Mouse (Mus musculus): ENCODE measurements at regions not wholly inside any gene's neighbourhood (a gene's known extent, or its start where the extent isn't known, plus 50 kb on each side); places are given as distances from the start of the nearest gene placed in this dataset.

- Histone ChIP-seq H3K27me3 (ENCODE audit: control insufficient read depth, insufficient read depth, low read length) (no peaks in the 10 kb centered on the region), H3K27ac (replicated peaks; ENCODE audit: low read depth, low read length) (0 out of 2 replicates have a peak overlapping the region, but pooled peaks have one; percentile 51), H3K9me3 (ENCODE audit: control insufficient read depth, low read length) (no peaks in the 10 kb centered on the region), H3K4me1 (ENCODE audit: control insufficient read depth, insufficient read depth, low read length) (peaks cover 8% of the 10 kb centered on the region), H3K4me3 (ENCODE audit: low read depth, low read length) (no peak overlapping the region), H3K36me3 (ENCODE audit: control insufficient read depth, insufficient read depth, low read length) (no peaks in the 10 kb centered on the region), H3K4me2 (ENCODE audit: low read depth, severe bottlenecking) (no peak overlapping the region), H3K9ac (ENCODE audit: low read length) (no peak overlapping the region)
- no peak for DNase-seq (ENCODE audit: low spot score)
- WGBS, result 47% methylated on average over 1 of the region's 1 CpGs
- ATAC-seq (ENCODE audit: insufficient number of reproducible peaks, low FRiP score, low TSS enrichment, low read depth), result no peak; the same call in 1 of the 2 replicates
Measured at GRCm38 (mm10) chr4:127429748-127430147, 71.8 kb upstream of the Gjb5 start.

DNA sequence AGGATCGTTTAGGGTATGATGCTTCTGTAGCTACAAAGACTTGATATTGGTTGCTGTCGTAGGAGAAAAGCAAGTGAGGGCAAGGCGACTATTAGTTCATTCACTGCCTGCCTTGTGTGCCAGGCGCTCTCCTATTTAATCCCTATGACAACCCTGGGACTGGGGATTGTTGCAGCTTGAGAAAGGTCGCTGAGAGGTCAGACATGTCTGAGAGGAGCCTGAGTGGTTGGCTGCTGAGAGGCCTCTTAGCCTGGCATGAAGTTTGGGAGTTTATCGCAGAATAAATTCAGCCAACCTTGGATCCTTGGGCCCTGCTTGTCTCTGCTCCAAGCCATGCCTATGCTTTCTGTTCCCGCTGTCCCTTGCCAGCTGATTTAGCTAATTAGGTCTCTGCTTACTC, 65.9 kb upstream of the Gjb5 start:
- Histone ChIP-seq H3K4me3 (ENCODE audit: low read depth, low read length) (no peak overlapping the region), H3K9me3 (ENCODE audit: control insufficient read depth, low read length) (no peaks in the 10 kb centered on the region), H3K27ac (replicated peaks; ENCODE audit: low read depth, low read length) (no peak overlapping the region), H3K27me3 (ENCODE audit: control insufficient read depth, insufficient read depth, low read length) (0 out of 2 replicates have a peak, but pooled peaks cover 2% of the 10 kb centered on the region), H3K4me2 (ENCODE audit: low read depth, severe bottlenecking) (no peak overlapping the region), H3K4me1 (ENCODE audit: control insufficient read depth, insufficient read depth, low read length) (no peaks in the 10 kb centered on the region), H3K36me3 (ENCODE audit: control insufficient read depth, insufficient read depth, low read length) (no peaks in the 10 kb centered on the region), H3K9ac (ENCODE audit: low read length) (no peak overlapping the region)
- 72% methylated on average over 7 of the region's 7 CpGs for WGBS
- DNase-seq (ENCODE audit: low spot score) (no peak), ATAC-seq (ENCODE audit: insufficient number of reproducible peaks, low FRiP score, low TSS enrichment, low read depth) (no peak)

DNA sequence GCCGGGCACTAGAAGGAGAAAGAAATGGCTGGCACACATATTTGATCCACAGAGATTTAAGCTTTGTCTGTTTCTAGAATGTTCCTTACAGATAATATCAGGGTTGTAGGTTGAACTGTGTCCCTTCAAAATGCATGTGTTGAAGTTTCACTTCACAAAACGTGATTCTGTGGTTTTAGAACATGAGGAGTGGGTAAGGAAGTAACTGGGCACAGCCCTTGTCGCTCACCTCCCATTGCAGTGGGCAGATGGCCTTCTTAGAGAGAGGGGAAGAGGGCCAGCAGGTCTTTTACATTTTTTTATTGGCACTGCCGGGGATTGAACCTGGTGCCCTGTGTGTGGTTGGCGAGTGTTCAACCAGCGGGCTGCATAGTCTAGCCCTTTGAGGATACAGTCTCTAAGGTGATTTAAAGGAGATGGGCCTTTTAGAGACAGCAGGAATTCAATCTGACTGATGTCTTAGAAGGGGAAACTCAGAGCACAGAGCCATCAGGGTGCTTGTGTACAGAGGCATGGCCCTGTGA, 64.0 kb upstream of the Gjb5 start:
- no peak overlapping the region for H3K27ac ChIP-seq (replicated peaks; ENCODE audit: low read depth, low read length)
- WGBS, result 85% methylated on average over 6 of the region's 6 CpGs
- H3K4me1 ChIP-seq (ENCODE audit: control insufficient read depth, insufficient read depth, low read length), result no peaks in the 10 kb centered on the region
- 0 out of 2 replicates have a peak, but pooled peaks cover 2% of the 10 kb centered on the region for H3K27me3 ChIP-seq (ENCODE audit: control insufficient read depth, insufficient read depth, low read length)
- DNase-seq (ENCODE audit: low spot score), result no peak
- no peaks in the 10 kb centered on the region for H3K36me3 ChIP-seq (ENCODE audit: control insufficient read depth, insufficient read depth, low read length)
- H3K4me2 ChIP-seq (ENCODE audit: low read depth, severe bottlenecking), result no peak overlapping the region
- ATAC-seq (ENCODE audit: insufficient number of reproducible peaks, low FRiP score, low TSS enrichment, low read depth), result no peak
- H3K4me3 ChIP-seq (ENCODE audit: low read depth, low read length), result no peak overlapping the region
- H3K9ac ChIP-seq (ENCODE audit: low read length), result no peak overlapping the region
- no peaks in the 10 kb centered on the region for H3K9me3 ChIP-seq (ENCODE audit: control insufficient read depth, low read length)

DNA sequence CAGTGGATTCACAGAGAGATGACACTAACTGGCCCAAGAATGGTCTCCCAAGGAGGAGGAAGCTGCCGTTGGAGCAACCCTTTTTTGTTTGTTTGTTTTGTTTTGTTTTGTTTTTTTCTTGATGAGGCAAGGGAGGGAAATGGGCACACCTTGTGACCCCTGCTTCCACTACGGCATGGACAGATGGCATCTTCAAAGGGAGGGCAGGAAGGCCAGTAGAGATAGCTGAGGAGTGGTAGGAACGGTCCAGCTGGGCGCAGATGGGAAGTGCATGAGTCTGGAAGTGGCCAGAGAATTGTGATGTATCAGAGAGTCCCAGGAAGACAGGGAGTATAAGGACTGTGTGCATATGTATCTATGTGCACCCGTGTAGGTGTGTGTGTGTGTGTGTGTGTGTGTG, 63.1 kb upstream of the Gjb5 start:
- ATAC-seq (ENCODE audit: insufficient number of reproducible peaks, low FRiP score, low TSS enrichment, low read depth) (no peak), DNase-seq (ENCODE audit: low spot score) (no peak)
- H3K4me1 ChIP-seq (ENCODE audit: control insufficient read depth, insufficient read depth, low read length), result no peaks in the 10 kb centered on the region
- H3K4me3 ChIP-seq (ENCODE audit: low read depth, low read length), result no peak overlapping the region
- H3K9ac ChIP-seq (ENCODE audit: low read length), result no peak overlapping the region
- no peaks in the 10 kb centered on the region for H3K36me3 ChIP-seq (ENCODE audit: control insufficient read depth, insufficient read depth, low read length)
- no peaks in the 10 kb centered on the region for H3K9me3 ChIP-seq (ENCODE audit: control insufficient read depth, low read length)
- H3K27me3 ChIP-seq (ENCODE audit: control insufficient read depth, insufficient read depth, low read length), result 0 out of 2 replicates have a peak, but pooled peaks cover 2% of the 10 kb centered on the region
- H3K27ac ChIP-seq (replicated peaks; ENCODE audit: low read depth, low read length), result no peak overlapping the region
- 77% methylated on average over 5 of the region's 5 CpGs for WGBS
- H3K4me2 ChIP-seq (ENCODE audit: low read depth, severe bottlenecking), result no peak overlapping the region

- no peak for DNase-seq (ENCODE audit: low spot score)
- WGBS, result 53% methylated on average over 8 of the region's 8 CpGs
- no peak overlapping the region for H3K4me2 ChIP-seq (ENCODE audit: low read depth, severe bottlenecking)
- no peak overlapping the region for H3K27ac ChIP-seq (replicated peaks; ENCODE audit: low read depth, low read length)
- H3K4me1 ChIP-seq (ENCODE audit: control insufficient read depth, insufficient read depth, low read length), result no peaks in the 10 kb centered on the region
- H3K27me3 ChIP-seq (ENCODE audit: control insufficient read depth, insufficient read depth, low read length), result 0 out of 2 replicates have a peak, but pooled peaks cover 2% of the 10 kb centered on the region
- H3K4me3 ChIP-seq (ENCODE audit: low read depth, low read length), result no peak overlapping the region
- H3K9ac ChIP-seq (ENCODE audit: low read length), result no peak overlapping the region
- no peaks in the 10 kb centered on the region for H3K36me3 ChIP-seq (ENCODE audit: control insufficient read depth, insufficient read depth, low read length)
- no peak for ATAC-seq (ENCODE audit: insufficient number of reproducible peaks, low FRiP score, low TSS enrichment, low read depth)
- H3K9me3 ChIP-seq (ENCODE audit: control insufficient read depth, low read length), result no peaks in the 10 kb centered on the region
Measured at GRCm38 (mm10) chr4:127419786-127420120, 61.8 kb upstream of the Gjb5 start.

DNA sequence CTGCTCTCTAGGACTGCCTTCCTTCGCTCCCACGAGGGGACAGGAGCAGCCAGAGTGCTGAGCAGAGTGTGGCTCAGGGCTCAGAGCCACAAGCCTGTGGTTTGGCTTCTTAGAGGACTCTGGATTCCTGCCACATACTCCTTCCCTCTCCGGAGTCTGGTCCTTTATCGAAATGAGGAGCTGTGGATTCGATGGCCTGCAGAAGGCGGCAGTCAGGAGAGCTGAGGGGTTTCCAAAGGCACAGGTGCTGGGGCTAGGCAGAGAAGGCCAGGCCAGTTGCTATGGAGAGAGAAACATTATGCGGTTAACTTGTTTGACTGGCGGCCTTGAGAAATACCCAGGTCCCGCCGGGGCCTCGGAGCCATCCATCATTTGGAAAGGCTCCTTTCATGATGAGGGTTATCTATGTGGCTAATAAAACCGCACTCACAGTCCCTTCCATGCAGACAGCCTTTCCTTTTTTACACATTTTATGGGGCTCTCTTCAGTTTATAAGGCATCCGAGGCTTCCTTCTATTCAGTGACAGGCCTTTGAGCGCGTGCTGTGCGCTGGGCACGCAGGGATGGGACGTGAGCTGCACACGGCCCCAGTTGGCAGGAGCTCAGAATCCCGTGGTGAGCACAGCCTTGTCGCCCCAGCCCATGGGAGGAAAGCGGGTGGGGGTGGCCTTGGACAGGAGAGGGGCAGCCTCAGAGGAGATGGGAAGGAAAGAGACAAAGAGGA, 61.2 kb upstream of the Gjb5 start:
- Histone ChIP-seq H3K27me3 (ENCODE audit: control insufficient read depth, insufficient read depth, low read length) (0 out of 2 replicates have a peak, but pooled peaks cover 2% of the 10 kb centered on the region), H3K4me2 (ENCODE audit: low read depth, severe bottlenecking) (no peak overlapping the region), H3K4me1 (ENCODE audit: control insufficient read depth, insufficient read depth, low read length) (peaks cover 3% of the 10 kb centered on the region; the same call in 1 of the 2 replicates), H3K36me3 (ENCODE audit: control insufficient read depth, insufficient read depth, low read length) (no peaks in the 10 kb centered on the region), H3K4me3 (ENCODE audit: low read depth, low read length) (no peak overlapping the region), H3K9me3 (ENCODE audit: control insufficient read depth, low read length) (no peaks in the 10 kb centered on the region), H3K9ac (ENCODE audit: low read length) (no peak overlapping the region), H3K27ac (replicated peaks; ENCODE audit: low read depth, low read length) (no peak overlapping the region)
- WGBS, result 22% methylated on average over 22 of the region's 22 CpGs
- ATAC-seq (ENCODE audit: insufficient number of reproducible peaks, low FRiP score, low TSS enrichment, low read depth), result no peak
- DNase-seq (ENCODE audit: low spot score), result peak; percentile 40

- DNase-seq (ENCODE audit: low spot score) (no peak), ATAC-seq (ENCODE audit: insufficient number of reproducible peaks, low FRiP score, low TSS enrichment, low read depth) (no peak)
- H3K9me3 ChIP-seq (ENCODE audit: control insufficient read depth, low read length), result no peaks in the 10 kb centered on the region
- no peak overlapping the region for H3K9ac ChIP-seq (ENCODE audit: low read length)
- H3K4me2 ChIP-seq (ENCODE audit: low read depth, severe bottlenecking), result no peak overlapping the region
- 0 out of 2 replicates have a peak, but pooled peaks cover 2% of the 10 kb centered on the region for H3K27me3 ChIP-seq (ENCODE audit: control insufficient read depth, insufficient read depth, low read length)
- peaks cover 3% of the 10 kb centered on the region; the same call in 1 of the 2 replicates for H3K4me1 ChIP-seq (ENCODE audit: control insufficient read depth, insufficient read depth, low read length)
- no peak overlapping the region for H3K27ac ChIP-seq (replicated peaks; ENCODE audit: low read depth, low read length)
- no peaks in the 10 kb centered on the region for H3K36me3 ChIP-seq (ENCODE audit: control insufficient read depth, insufficient read depth, low read length)
- H3K4me3 ChIP-seq (ENCODE audit: low read depth, low read length), result no peak overlapping the region
- WGBS, result 35% methylated on average over 7 of the region's 7 CpGs
Measured at GRCm38 (mm10) chr4:127416906-127417305, 58.9 kb upstream of the Gjb5 start.

DNA sequence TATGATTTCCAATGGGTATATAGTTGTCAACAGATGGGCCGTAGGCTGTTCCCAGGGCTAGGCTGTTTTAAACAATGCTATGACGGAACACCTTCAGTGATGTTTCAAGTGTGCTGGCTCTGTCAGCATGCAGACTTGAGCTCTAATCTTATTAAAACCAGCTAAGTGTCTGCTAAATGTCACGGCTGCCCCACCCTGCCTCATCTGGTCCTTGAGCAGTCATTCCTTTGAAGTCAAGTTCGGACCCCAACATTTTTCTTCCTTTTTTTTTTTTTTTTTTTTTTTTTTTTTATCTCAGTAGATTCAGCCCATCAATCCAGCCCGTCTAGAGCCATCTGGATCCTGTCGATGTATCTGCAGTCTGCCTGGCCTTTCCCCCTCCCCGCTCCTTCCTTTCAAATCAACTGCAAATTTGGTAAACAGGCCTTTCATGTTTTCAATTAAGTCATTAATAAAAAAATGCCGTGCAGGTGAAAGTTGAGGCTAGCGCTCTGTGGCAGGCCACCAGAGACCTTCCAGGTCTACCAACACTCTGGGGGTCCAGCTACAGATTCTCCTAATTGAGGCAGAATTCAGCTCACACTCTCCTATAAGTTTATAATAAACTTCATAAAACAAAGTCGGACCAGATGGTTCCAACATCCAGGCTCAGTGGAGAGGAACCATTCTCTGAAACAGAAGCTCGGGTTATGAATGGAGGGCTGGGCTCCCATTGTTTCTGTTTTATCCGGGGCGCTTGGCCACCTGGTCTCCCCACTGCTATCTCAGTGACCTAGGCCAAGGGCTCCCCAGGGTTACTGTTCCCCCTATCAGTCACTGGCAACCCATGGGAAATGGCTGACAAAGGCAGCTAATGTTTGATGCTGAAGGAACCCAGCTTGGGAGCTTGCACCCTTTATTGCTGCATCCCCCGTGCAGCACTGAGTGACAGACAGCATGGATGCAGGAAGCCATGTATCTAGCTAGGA, 56.3 kb upstream of the Gjb5 start:
- Histone ChIP-seq H3K27me3 (ENCODE audit: control insufficient read depth, insufficient read depth, low read length) (no peaks in the 10 kb centered on the region), H3K4me3 (ENCODE audit: low read depth, low read length) (no peak overlapping the region), H3K9ac (ENCODE audit: low read length) (no peak overlapping the region), H3K36me3 (ENCODE audit: control insufficient read depth, insufficient read depth, low read length) (no peaks in the 10 kb centered on the region), H3K4me2 (ENCODE audit: low read depth, severe bottlenecking) (no peak overlapping the region), H3K27ac (replicated peaks; ENCODE audit: low read depth, low read length) (no peak overlapping the region), H3K4me1 (ENCODE audit: control insufficient read depth, insufficient read depth, low read length) (peaks cover 3% of the 10 kb centered on the region; the same call in 1 of the 2 replicates), H3K9me3 (ENCODE audit: control insufficient read depth, low read length) (no peaks in the 10 kb centered on the region)
- DNase-seq (ENCODE audit: low spot score) (peak; percentile 36), ATAC-seq (ENCODE audit: insufficient number of reproducible peaks, low FRiP score, low TSS enrichment, low read depth) (no peak)
- WGBS, result 12% methylated on average over 14 of the region's 14 CpGs
